Mouse (Mus musculus) CH12.LX (cell line): ENCODE results near the gene Nup62. TPM values are rescaled to one million over a fixed set of nuclear protein-coding genes. Genes with fewer than 3 reads are reported as not detected.
A peak's percentile ranks its signal among the peaks of the same experiment; 100 is the strongest.

Experiments used
- DNase-seq: peaks from one replicate; pipeline ENCODE4 v3.0.0-alpha.2; 2013; ENCODE audit errors: extremely low read depth
- H3K27ac ChIP-seq: 2 replicates; pipeline ENCODE4 v1.5.1; 2012; ENCODE audit warnings: low read depth, mild to moderate bottlenecking, control low read depth, moderate library complexity; ENCODE audit not compliant: insufficient read depth
- H3K27me3 ChIP-seq: replicated peaks from 2 replicates; pipeline ENCODE3; 2012; ENCODE audit warnings: inconsistent platforms
- H3K36me3 ChIP-seq, 2 experiments: replicated peaks in 1 of 2; 2 replicates each; pipeline versions ENCODE3 to v1.6.1; 2012; ENCODE audit warnings: inconsistent platforms in 1 of 2, low read length in 1 of 2, mild to moderate bottlenecking in 1 of 2, mixed read lengths in 1 of 2, moderate library complexity in 1 of 2; ENCODE audit not compliant: control insufficient read depth in 1 of 2, insufficient read depth in 1 of 2
- H3K4me1 ChIP-seq, 2 experiments: 2 replicates each; pipeline ENCODE4 v1.6.1; 2012; ENCODE audit warnings: inconsistent platforms in 1 of 2, moderate library complexity in 1 of 2; ENCODE audit not compliant: insufficient read depth in 2 of 2, control insufficient read depth in 1 of 2
- H3K4me2 ChIP-seq: 2 replicates; pipeline ENCODE4 v1.6.1; 2012; ENCODE audit warnings: low read depth, mild to moderate bottlenecking, control low read depth; ENCODE audit not compliant: poor library complexity, insufficient read depth, severe bottlenecking
- H3K4me3 ChIP-seq, 3 experiments: fragments of 150-350 bp in 1 of 3; sonication (generic) in 1 of 3; replicated peaks in 1 of 3; 2 replicates each; pipeline versions ENCODE3 to v1.5.1; 2011 to 2012; ENCODE audit warnings: low read depth in 2 of 3, low read length in 2 of 3, mild to moderate bottlenecking in 2 of 3, moderate library complexity in 2 of 3, control low read depth in 1 of 3, improper control_type of control experiment in 1 of 3, inconsistent platforms in 1 of 3, mixed read lengths in 1 of 3; ENCODE audit not compliant: poor library complexity in 1 of 3
- H3K79me2 ChIP-seq: replicated peaks from 2 replicates; pipeline ENCODE4 v1.6.1; 2012; ENCODE audit warnings: mild to moderate bottlenecking, moderate library complexity; ENCODE audit not compliant: control insufficient read depth, poor library complexity, insufficient read depth, severe bottlenecking; ENCODE audit errors: extremely low read depth
- H3K9ac ChIP-seq: 2 replicates; pipeline ENCODE4 v1.6.1; 2012; ENCODE audit warnings: low read depth, mild to moderate bottlenecking, control low read depth, moderate library complexity; ENCODE audit not compliant: insufficient read depth
- H3K9me3 ChIP-seq: replicated peaks from 2 replicates; pipeline ENCODE3; 2012; ENCODE audit warnings: low read length, inconsistent platforms, mixed read lengths
- CHD2 ChIP-seq: IDR thresholded peaks from 2 replicates; pipeline ENCODE4 v1.6.1; 2011; ENCODE audit warnings: low read length, improper control_type of control experiment
- CTCF ChIP-seq, 2 experiments: IDR thresholded peaks in 1 of 2; conservative IDR thresholded peaks in 1 of 2; 2 replicates each; pipeline ENCODE4 v1.5.1; 2011 to 2012; ENCODE audit warnings: low read depth in 2 of 2, low read length in 2 of 2, improper control_type of control experiment in 1 of 2, inconsistent platforms in 1 of 2, mild to moderate bottlenecking in 1 of 2, moderate library complexity in 1 of 2
- ELF1 ChIP-seq: IDR thresholded peaks from 2 replicates; pipeline ENCODE4 v1.6.1; 2014; ENCODE audit warnings: low read depth, mild to moderate bottlenecking, inconsistent platforms, low read length, improper control_type of control experiment
- MXI1 ChIP-seq: IDR thresholded peaks from 2 replicates; pipeline ENCODE4 v1.6.1; 2011; ENCODE audit warnings: mild to moderate bottlenecking, low read depth, low read length, improper control_type of control experiment
- MYC ChIP-seq: IDR thresholded peaks from 2 replicates; pipeline ENCODE4 v1.6.1; 2011; ENCODE audit warnings: low read depth, mild to moderate bottlenecking, improper control_type of control experiment, low read length
- POLR2A ChIP-seq: IDR thresholded peaks from 2 replicates; pipeline ENCODE4 v1.6.1; 2011; ENCODE audit warnings: low read depth, mild to moderate bottlenecking, improper control_type of control experiment, low read length
- RAD21 ChIP-seq: IDR thresholded peaks from 2 replicates; pipeline ENCODE4 v1.6.1; 2011; ENCODE audit warnings: low read depth, mild to moderate bottlenecking, low read length, improper control_type of control experiment, moderate library complexity
- RCOR1 ChIP-seq: conservative IDR thresholded peaks from 2 replicates; pipeline ENCODE4 v1.6.1; 2012; ENCODE audit warnings: low read depth, mild to moderate bottlenecking, inconsistent platforms, low read length, improper control_type of control experiment
- SMC3 ChIP-seq: IDR thresholded peaks from 2 replicates; pipeline ENCODE4 v1.6.1; 2011; ENCODE audit warnings: low read depth, low read length, improper control_type of control experiment
- TBP ChIP-seq: conservative IDR thresholded peaks from 2 replicates; pipeline ENCODE4 v1.6.1; 2011; ENCODE audit warnings: low read depth, low read length, improper control_type of control experiment
- ZKSCAN1 ChIP-seq: IDR thresholded peaks from 2 replicates; pipeline ENCODE4 v1.6.1; 2012; ENCODE audit warnings: low read depth, inconsistent platforms, low read length, improper control_type of control experiment, borderline replicate concordance
- ZMIZ1 ChIP-seq: IDR thresholded peaks from 2 replicates; pipeline ENCODE4 v1.6.1; 2012; ENCODE audit warnings: low read depth, mild to moderate bottlenecking, inconsistent platforms, low read length, improper control_type of control experiment
- dilution Hi-C: fragments of 300-500 bp; cut with MboI; formaldehyde crosslinking; loops from 2 replicates; pipeline ENCODE4 v1.14.3; 2020; ENCODE audit warnings: low sequenced_read_pairs; ENCODE audit not compliant: extremely low pct_unique_long_range_greater_than_20kb, extremely low pct_ligation_motif_present
- in situ Hi-C: fragments of 300-500 bp; cut with MboI; formaldehyde crosslinking; loops from 3 replicates; pipeline ENCODE4 v1.14.3; 2019; ENCODE audit warnings: low sequenced_read_pairs, low pct_ligation_motif_present, low pct_unique_long_range_greater_than_20kb, mixed read lengths
- polyA plus RNA-seq: library from polyadenylated mRNA; unstranded; fragments of >175 nt; gene quantifications from 2 replicates; pipeline ENCODE4 v1.2.1, GENCODE M21; 2012; ENCODE audit warnings: low read depth; ENCODE audit not compliant: insufficient read length
- total RNA-seq, 2 experiments: library from RNA; depleted of rRNA; stranded (reverse); fragments of 300-350 nt in 1 of 2; fragments of >200 nt in 1 of 2; gene quantifications; 2 replicates each; pipeline ENCODE4 v1.2.3; 2012 to 2014

Gene Nup62
- total and polyA plus RNA-seq, 3 experiments, result 93.3 to 151 (median 101) TPM

DNA sequence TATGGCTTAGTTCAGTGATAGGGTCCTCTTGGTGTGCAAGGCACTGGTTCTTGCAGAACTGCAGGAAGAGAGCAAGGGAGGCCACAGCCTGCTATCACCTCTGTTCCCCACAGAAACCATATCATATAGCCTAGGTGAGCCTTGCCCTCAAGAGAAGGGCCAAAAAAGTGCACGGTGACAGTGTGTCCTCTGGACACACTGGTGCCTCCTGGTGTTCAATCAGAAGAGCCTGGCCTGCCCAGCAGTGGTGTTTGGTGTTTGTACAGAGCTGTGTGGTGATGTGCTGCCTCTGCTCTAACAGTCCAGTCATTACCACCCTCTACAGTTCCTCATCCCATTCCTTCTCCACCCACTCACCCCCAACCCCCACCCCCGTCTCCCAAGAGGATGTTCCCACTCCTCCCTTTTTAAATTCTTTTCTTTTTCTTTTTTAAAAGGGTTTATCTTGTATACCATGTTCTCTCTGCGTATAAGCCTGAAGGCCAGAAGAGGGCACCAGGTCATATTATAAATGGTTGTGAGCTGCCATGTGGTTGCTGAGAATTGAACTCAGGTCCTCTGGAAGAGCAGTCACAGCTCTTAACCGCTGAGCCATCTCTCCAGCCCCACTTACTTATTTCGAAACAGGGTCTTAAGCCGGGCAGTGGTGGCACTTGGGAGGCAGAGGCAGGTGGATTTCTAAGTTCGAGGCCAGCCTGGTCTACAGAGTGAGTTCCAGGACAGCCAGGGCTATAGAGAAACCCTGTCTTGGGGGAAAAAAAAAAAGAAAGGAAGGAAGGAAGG lies 6.0 kb downstream of the Nup62 start:
- no peaks in the 10 kb centered on the region for H3K27me3 ChIP-seq
- H3K4me1 ChIP-seq, result peaks cover 26 to 67% of the 10 kb centered on the region in 2 experiments
- no peaks in the 10 kb centered on the region for H3K9me3 ChIP-seq
- peaks cover 6 to 65% of the 10 kb centered on the region in 2 experiments for H3K36me3 ChIP-seq
- in situ Hi-C loops, result no loop called here
- H3K27ac ChIP-seq, result no peak overlapping the region
- no peak overlapping the region for H3K4me3 ChIP-seq
- TF ChIP-seq CTCF (conservative IDR thresholded peaks at IDR 0.05 in 1 of 2, IDR thresholded peaks at IDR 0.05 in 1 of 2; ENCODE audit: low read depth in 2 of 2, low read length in 2 of 2) (peak in 1 of 2 experiments; percentile 44; a peak in 2 of 4 replicates), RAD21 (no peak; the same call in 1 of the 2 replicates)
- H3K9ac ChIP-seq, result no peak overlapping the region
- dilution Hi-C loops, result no loop called here
- H3K4me2 ChIP-seq, result peak overlapping the region; percentile 12; the same call in 1 of the 2 replicates
- no peak for DNase-seq
- H3K79me2 ChIP-seq, result peaks cover 97% of the 10 kb centered on the region

DNA sequence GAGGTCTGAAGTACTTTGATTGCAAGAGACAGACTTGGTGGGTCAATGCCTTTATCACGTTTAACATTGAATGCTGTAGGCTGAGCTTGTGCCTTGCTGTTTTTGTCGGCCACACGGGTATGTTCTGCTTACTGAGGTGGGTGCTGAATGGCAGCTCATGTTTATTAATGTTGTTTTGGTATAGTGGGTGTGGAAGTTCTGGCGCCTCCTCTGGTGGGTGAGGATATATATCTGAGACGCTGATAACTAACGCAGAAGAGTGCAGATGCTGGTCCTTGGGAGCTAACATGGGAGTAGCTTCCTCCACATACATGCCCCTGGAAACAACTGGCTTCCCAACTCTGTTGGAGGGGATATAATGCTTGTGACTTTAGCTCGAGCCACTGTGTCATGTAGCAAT lies 7.5 kb downstream of the Nup62 start:
- peaks cover 26 to 83% of the 10 kb centered on the region in 2 experiments for H3K4me1 ChIP-seq
- H3K27me3 ChIP-seq, result no peaks in the 10 kb centered on the region
- no peaks in the 10 kb centered on the region for H3K9me3 ChIP-seq
- H3K4me3 ChIP-seq, result no peak overlapping the region
- no peak overlapping the region; the same call in 1 of the 2 replicates for H3K9ac ChIP-seq
- H3K27ac ChIP-seq, result peak overlapping the region; percentile 29; the same call in 1 of the 2 replicates
- H3K36me3 ChIP-seq, result peaks cover 20 to 78% of the 10 kb centered on the region in 2 experiments
- in situ Hi-C loops, result no loop called here
- 0 out of 2 replicates have a peak overlapping the region, but pooled peaks have one; percentile 2 for H3K4me2 ChIP-seq
- TF ChIP-seq RCOR1, result no peak
- TF ChIP-seq ZMIZ1, result 0 out of 2 replicates have a peak, but pooled peaks have one; percentile 31
- TF ChIP-seq MYC, result no peak
- TF ChIP-seq, all 38 proteins: peak for 1
- dilution Hi-C loops, result no loop called here
- no peak for DNase-seq
- H3K79me2 ChIP-seq, result peaks cover 97% of the 10 kb centered on the region

DNA sequence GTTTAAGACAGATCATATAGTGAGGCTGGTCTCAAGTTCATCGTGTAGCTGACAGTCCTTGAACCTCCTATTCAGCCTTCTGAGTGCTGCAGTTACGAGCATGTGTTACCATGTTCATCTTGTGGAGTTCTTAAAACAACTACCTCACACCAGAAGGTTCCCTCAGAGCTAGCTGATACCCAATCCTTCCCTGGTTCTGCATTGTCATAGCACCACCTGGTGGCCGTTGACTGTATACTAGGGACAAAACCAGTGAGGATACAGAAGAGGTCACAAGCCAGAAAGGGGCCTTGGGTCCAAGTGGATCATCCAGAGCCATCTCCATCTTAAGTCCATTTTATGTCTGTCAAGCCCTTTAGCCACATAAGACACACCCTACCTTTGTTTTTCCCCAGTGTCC lies 9.0 kb downstream of the Nup62 start:
- peaks cover 37 to 93% of the 10 kb centered on the region in 2 experiments for H3K4me1 ChIP-seq
- peak; percentile 81 for DNase-seq
- dilution Hi-C loops, result no loop called here

More for the DNA sequence above, 9.0 kb downstream of the Nup62 start:
- H3K36me3 ChIP-seq, result peaks cover 34 to 85% of the 10 kb centered on the region in 2 experiments
- peaks cover 97% of the 10 kb centered on the region for H3K79me2 ChIP-seq
- H3K9me3 ChIP-seq, result no peaks in the 10 kb centered on the region
- no peak overlapping the region for H3K9ac ChIP-seq
- in situ Hi-C loops, result no loop called here
- TF ChIP-seq CHD2, result no peak
- peak; percentile 74 to 89 for TF ChIP-seq CTCF (conservative IDR thresholded peaks at IDR 0.05 in 1 of 2, IDR thresholded peaks at IDR 0.05 in 1 of 2; ENCODE audit: low read depth in 2 of 2, low read length in 2 of 2)
- no peak; the same call in 1 of the 2 replicates for TF ChIP-seq TBP
- 0 out of 2 replicates have a peak, but pooled peaks have one; percentile 20 for TF ChIP-seq MYC
- TF ChIP-seq ZKSCAN1, result no peak
- peak; percentile 62 for TF ChIP-seq RAD21
- TF ChIP-seq POLR2A, result peak; percentile 34; the same call in 1 of the 2 replicates
- TF ChIP-seq ELF1, result no peak
- peak; percentile 49; the same call in 1 of the 2 replicates for TF ChIP-seq MXI1
- TF ChIP-seq SMC3, result peak; percentile 58
- TF ChIP-seq, all 38 proteins: peak for 6
- H3K4me3 ChIP-seq, result no peak overlapping the region
- H3K27me3 ChIP-seq, result no peaks in the 10 kb centered on the region
- peak overlapping the region; percentile 30; the same call in 1 of the 2 replicates for H3K27ac ChIP-seq
- H3K4me2 ChIP-seq, result no peak overlapping the region; the same call in 1 of the 2 replicates
